Mouse (Mus musculus) adrenal gland, postnatal 25 days (tissue): ENCODE data around the gene Cacna1i. TPM values are rescaled to one million over a fixed set of nuclear protein-coding genes. Genes with fewer than 3 reads are reported as not detected.

Source experiments
- DNase-seq: peaks from one replicate; pipeline ENCODE4 v3.0.0; 2021; ENCODE audit warnings: mixed read lengths
- total RNA-seq: library from RNA; stranded (reverse); gene quantifications from 2 replicates; pipeline ENCODE4 v1.2.3, GENCODE M21; 2021

The Cacna1i gene
- total RNA-seq, 1 experiment from 2014 or later = 0.94 TPM

DNA sequence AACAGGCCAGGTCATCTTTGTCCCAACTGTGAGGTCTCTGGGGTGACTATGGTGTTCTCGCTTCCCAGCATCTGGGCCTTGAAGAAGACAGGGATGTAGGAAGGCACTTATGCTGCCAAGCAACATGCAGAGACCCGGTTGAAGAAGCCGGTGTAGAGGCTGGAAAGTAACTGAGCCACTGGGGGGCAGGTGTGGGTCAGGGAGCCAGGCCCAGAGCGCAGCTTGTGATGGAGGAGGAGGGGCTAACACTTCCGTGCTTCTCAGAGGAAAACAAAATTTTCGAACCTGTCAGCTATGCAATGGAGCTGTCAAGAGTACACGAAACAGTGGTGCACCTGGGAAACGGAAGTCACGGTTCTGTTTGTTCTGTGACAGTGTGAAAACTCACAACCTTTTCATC is 9.9 kb upstream of the Cacna1i start:
- DNase-seq = no peak

DNA sequence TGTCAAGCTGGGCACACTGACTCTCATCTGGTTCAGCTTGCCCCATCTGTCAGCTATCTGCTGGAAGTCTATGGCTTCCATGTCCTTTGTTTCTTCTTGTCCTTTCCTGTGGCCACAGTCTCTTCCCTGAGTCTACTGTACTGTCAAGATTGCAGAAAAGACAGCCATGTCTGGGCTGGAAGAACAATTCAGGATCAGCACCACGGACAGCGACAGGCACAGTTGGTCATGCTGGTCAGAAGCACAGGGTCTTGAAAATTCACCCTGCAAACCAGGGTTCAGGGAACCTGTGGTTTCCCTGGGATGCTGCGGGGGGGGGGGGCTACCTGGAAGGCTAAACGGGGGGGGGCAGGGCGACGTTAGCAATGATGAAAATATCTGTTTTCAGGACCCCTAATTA is 9.4 kb upstream of the Cacna1i start:
- DNase-seq = peak; percentile 75

DNA sequence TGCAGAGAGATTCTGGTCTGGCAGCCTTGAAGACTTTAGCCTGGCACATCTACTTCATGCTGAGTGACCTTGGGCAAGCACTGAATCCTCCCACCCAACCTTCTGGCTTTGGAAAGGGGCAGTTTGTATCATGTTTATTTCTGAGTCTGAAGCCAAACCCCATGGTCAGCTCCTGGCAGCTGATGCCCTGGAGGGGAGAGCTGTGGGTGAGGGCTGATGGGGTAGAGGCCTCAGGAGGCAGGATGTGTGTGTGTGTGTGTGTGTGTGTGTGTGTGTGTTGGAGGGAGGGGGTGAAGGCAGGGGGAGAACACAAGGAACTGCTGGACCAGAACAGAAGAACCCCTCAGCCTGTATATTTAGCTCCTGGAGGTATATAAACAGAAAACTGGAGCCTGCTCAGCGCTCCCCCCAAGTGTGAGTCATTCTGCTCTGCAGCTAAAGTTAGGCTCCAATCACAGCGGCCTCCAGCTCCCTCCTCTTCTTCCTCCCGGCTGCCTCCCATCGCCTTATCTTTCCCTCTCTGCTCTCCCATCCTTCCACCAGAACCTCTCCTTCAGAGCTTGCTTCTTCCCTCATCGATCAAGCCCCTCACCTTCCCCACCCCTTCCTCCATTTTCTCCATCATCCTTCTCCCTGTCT is 8.8 kb upstream of the Cacna1i start:
- DNase-seq = no peak

DNA sequence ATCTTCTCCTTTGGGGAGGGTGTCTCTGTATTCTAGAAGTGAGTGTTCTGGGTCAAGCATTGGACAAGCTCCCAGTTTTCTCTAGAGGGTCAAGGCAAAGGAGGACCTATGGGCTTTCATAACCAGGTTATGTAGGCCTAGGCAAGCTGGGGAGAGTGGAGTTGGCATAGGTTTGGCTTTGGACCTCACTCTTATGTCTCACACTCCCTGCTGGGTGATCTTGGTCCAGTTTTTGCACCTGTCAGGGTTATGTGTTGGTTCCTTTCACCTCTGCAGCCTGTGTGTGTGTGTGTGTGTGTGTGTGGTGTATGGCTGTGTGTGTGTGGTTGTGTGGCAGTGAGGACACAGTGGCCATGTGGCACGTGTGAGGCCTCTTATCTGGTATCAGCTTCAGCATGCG is 8.0 kb upstream of the Cacna1i start:
- DNase-seq = no peak

DNA sequence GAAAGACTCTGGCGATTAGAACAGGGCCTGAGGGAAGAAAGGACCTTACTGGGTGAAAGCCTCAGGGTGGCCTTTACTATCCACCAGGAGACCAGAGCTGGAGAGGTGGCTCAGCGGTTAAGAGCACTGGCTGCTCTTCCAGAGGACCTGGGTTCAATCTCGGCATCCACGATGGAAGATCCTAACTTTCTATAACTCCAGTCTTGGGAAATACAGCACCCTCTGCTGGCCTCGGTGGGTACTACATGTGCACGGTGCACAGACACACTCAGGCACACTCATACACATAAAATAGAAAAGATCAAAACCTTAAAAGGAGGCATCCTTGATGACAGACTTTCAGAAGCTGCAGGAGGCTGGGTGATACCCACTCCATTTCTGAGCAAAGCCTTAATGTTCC is 6.4 kb upstream of the Cacna1i start:
- DNase-seq = peak; percentile 39

DNA sequence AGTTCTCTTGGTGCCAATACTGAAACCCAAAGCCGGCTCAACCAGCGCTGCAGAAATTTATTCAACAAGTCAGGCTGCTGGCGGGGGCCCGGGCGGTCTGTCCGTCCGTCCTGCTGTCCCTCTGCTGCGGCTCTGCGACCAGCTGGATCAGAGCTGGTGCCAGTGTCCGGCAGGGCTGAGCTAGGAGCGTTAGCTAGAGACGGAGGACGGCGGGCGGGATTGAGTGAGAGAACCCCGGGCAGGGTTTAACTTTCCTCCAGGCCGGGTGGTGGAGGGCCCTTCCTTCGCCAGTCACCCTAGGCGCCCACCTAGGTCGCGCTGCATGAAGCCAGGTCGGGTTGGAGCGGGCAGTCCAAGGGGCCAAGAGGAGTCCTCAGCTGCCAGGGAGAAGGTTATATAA is 998 bp downstream of the Cacna1i start:
- peak; percentile 12 for DNase-seq

DNA sequence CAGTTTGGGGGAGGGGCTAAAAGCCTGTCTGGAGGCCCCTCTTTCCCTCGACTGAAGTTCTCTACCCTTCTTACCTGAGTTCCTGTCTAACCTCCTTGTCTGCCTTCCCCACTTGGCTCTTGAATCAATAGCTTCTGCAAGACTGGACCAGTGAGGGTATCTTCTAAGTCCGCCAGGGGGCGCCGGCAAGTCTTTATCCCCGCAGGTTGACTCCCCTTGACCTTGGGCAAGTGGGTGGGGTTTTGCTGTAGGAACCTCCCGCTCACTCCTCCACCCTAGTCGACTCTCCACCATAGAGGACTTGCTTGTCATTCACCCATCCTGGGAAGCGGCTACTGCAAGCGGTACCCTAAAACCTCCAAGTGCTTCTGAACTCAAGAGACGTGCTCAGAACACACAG is 2.4 kb downstream of the Cacna1i start:
- peak; percentile 74 for DNase-seq

DNA sequence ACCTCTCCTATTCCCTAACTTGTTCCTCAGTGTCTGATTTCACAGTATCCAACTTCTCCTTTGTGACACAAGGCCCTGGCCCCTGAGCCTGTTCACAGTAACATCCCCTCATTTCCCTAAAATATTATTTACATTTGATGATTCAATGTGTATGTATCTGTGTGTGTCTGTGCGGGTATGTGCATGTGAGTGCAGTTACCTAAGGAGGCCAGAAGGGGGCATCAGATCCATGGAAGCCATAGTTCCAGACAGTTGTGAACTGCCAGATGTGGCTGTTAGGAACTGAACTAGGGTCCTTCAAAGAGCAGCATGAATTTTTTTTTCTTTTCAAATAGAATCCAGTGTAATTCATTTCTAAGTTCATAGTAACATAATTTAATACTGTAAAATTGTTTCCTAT is 10.1 kb downstream of the Cacna1i start:
- no peak for DNase-seq

DNA sequence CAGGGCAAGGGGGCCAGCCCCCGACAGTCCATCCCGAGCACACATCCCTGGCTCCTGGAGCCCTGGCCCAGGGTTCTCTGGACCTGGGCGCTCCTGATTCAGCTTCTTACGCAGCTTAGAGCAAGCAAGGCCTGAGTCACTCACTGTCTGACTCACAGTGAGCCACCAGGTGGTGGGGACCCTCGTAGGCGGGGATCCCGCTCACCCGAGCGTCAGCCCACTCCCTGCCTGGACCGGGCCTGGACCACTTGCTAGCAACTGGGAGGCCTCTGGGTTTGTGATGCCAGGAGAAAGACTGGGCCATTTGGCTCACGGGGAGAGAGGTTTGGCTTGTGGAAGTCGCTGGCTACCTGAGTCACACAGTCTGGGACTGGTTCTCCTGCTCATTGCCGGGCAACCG is 16.7 kb downstream of the Cacna1i start:
- no peak for DNase-seq

DNA sequence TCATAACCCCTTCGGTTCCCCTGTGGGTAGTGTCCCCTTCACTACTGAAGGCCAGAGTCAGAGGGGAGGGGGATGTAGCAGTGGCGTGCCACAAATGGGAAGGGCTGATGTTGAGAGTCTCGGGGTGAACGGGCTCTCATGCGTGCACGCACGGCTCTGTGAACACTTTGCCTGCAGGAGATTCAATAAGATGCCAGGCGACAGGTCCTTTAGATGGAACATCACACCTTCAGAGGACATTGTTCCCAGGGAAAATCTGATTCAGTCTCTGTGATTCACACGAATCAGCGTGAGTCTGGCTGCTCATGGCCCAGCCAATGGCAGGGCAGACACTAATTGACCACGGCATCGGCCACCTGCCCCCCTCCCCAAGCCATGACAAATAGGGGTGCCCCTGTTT is 17.1 kb downstream of the Cacna1i start:
- no peak for DNase-seq

DNA sequence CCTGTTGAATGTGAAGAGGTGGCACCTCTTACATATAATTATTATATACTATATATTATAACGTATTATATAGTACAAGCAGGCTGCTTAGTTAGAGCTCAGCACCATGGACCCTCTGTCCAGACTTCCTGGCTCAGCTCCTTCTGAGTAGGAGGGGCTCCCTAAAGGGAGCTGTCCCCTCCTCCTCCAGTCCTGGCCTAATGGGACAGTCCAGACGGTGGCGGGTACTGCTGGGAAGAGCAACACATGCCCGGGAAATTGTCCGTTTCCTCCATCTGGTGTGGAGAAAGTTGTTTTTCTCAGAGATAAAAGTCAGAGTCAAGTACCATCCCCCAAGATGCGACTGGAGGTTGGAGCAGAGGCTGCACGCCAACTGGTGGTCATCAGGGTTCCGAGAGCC is 19.1 kb downstream of the Cacna1i start:
- DNase-seq = no peak

DNA sequence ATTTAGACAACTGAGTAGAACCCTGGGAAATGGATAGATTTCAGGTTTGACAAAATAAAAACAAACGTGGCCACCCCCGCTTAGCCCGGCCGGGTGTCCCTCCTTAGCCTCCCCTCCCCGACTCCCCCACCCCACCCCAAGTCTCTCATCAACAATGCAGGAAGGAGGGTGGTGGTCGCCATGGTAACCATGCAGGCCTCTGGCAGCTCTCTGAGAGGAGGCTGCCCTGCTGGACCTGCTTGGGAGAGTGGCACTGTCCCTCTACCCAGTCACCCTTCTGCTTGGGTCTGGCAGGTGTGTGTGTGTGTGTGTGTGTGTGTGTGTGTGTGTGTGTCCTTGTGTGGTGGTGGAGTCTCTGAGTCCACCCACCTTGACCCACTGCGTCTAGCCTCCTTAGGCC is 27.7 kb downstream of the Cacna1i start:
- no peak for DNase-seq

DNA sequence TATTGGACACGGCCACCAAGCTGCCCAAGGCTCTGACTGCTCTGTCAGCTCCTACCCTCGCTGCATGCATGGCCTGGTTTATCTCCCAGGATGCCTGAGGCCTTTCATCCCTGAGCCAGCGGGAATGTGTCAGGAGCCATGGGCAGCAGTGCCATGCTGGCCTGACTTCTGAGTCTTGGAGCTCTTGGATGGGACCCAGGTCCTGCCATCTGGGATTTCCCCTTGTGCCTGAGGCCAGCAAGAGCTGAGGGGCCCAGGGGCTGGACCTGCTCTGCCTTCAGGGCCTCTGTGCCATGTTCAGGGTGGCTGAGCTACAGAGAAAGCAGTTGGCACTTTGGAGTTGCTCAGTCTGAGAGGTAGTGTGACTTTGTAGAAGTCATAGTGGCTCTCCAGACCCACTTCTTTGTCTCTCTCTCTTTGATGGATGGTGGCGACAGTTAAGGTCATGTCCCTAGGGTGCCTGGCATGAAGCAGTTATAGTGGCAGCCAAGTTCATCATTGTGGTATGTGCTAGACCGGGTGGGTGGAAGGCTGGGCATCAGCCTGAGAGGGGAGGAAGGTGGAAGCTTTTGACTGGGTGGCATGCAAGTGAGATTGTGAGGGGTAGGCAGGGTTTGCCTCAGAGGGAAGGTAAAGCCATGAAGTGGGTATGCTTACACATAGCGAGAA is 30.1 kb downstream of the Cacna1i start:
- peak; percentile 58 for DNase-seq

DNA sequence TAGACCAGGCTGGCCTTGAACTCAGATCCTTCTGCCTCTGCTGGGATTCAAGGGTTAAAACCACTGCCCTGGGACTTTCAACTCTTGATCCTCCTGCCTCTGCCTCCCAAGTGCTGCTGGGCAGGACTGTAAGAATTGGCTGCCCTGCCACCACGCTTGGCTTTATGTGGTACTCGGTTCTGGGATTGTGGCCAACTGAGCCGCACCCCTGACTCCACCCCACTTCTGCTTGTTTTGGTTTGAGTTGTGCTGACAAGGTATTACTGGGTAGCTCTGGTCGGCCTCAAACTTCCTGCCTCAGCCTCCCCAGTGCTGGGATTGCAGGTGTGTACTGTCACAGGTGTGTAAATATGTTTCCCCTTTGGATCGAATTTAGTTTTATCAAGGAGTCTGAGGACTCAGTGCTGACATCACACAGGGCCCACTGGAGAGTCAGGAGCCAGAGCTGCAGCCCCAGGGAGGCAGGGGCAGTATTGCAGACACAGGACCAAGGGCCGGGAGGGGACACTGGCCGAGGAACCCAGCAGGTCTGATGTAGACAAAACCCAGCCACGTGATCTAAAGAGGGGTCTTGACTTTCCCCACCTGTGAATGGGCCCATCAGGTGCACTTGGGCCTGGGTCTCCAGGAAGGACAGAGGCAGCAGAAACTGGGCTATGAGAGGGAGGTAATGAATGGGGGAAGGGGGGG is 30.9 kb downstream of the Cacna1i start:
- DNase-seq = peak; percentile 23

DNA sequence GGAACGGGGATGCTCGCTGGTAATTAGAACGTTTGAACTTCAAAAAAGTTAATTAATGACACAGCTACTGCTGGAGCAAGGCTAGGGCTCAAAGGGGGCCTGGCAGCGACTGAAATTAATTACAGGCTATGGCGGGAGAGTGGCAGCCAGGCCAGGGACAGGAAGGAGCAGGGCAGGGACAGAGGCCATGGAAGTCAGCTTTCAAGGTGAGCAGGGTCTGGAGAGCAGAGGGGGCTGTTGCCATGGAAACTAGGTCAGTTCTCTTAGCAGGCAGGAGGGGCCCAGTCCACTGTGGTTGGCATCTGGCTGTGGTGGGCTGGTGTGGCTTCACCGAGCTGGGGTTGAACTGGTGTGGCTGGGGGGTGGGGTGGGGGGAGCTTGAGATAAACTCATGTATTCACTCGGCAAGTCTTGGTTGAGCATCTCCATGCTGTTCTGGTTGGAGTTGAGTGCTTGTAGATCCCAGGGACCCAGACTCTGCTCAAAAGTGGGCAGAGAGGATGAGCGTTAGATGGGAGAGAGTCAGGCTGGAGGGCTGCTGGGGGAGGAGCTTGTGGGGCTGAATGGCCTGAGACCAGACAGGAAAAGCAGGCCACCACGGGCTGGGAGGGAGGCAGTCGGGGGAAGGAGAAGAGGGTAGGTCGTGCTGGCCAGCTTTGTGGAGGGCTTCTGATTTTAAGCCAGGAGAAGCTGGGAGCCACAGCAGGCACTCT is 31.7 kb downstream of the Cacna1i start:
- DNase-seq = no peak

DNA sequence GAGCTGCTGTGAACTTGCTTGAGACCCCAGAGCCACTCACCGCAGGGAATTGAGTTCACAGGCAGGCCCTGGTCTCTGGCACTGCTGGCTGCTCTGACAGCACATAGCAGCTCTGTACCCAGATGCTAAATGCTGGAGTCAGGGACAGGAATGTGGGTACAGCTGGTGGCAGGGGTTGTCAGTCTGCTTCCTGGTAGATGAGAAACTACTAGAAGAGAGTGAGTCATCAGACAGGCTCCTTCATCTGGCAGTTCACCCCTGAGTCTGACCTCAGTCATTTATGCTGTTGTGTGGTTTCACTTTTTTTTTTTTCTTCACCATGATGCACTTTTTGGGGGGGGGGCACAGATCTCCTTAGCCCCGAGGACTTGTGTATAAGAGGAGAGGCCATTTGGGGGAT is 32.3 kb downstream of the Cacna1i start:
- no peak for DNase-seq

DNA sequence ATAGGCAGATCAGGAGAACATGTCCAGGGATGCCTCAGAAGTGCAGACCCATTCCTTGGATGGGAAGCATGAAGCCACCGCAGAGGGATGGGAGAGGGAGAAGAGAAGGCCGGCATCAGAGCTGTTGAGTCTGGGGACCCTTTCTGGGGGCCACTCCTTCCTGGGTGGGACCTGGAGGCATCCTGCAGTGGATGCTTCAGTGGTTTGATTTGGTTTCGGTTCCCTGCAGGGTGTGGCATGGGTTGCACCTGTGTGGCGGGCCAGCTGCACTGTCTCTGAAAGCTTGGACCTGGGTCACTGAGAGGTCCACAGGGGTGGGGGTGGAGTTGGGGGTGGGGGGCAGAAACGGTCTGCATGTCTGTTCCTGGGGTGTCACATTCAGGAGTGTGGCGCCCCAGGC is 32.9 kb downstream of the Cacna1i start:
- DNase-seq = no peak

DNA sequence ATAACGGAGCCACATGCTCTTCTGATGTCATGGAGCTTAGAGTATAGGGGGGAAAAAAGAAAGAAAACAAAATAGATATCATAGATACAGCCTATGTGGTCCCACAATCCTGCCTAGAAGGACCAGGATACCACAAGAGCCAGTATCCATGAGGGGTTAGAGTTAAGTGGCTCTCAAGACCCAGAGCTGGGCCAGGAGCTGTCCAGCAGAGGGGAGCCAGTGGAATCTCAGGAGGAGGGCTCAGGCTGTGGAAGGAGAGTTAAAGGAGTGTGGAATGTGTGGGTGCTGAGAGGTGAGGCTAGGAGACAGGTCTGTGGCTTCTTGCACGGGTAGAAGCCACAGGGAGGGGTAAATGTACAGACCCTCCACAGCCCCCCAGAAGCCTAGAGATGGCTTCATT is 38.2 kb downstream of the Cacna1i start:
- DNase-seq = no peak

DNA sequence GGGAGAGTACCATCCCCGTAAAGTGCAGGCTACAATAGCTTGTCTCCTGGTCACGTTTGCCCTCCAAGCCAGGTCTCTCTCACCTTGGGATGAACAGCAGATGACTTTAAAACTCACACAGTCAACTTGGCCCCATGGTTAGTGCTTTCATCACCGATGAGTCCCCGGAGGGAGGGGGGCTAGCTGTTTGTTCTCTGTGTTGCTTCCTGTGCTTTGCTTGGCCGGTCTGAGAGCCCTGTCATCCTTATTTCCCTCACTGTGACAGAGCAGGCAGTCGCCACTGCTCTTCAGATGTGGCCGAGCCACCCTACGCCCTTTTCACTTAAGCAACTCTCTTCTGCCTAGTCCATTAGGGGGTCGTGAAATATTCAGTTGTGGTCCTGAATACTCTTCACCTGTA is 38.7 kb downstream of the Cacna1i start:
- no peak for DNase-seq

DNA sequence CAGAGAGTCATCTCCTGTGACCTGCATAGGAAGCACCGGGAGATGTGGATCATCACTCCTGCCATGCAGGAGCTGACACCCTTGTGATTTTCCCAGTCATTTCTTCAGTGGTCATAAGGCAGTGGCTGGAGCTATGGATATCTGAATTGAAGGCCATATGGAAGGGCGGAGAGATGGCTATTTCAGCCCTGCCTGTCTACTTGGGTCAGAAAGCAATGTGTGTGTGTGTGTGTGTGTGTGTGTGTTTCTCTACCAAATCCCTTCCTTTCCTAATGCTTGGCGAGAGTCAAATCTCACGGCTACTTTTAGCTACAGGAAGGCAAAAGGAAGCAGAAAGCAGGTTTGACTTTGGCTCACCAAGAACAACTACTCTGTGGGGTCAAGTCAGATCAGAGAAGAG is 39.9 kb downstream of the Cacna1i start:
- no peak for DNase-seq

DNA sequence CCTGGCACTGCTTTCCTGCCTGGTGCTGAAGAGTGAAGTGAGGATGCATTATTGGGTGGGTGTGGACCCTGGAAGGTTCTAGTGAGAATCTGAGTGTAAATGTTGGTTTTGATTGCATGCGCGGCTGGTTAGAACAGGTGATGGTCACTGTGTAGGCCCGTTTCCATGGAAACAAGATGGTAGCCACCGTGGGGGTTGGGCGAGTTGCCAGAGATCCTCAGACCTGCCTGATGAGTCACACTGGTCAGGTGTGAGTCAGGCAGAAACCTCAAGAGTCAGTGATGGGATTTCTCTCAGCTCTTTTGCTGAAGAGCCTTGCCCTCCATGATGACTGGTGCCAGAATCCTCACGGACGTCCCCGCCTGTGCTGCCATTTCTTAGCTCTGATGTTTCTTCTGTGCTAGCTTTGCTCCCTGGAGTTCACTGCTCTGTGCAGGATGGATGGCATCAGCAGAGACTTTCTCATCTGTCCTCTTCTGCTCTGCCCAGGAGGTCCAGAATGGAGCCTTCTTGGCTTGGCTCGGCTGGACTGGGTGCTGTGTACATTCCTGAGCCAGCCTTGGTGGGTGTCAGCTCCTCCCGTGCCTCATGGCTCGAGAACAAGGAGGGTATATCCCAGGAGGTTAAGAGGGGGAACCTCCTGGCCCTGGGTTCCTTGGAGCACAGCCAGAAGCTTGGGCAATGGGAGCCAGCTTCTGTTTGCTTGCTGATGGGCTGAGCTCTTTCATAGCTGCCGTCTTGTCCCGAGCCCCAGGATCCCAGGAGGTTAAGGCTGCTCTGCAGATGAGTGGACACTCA is 40.9 kb downstream of the Cacna1i start:
- peak; percentile 25 for DNase-seq

DNA sequence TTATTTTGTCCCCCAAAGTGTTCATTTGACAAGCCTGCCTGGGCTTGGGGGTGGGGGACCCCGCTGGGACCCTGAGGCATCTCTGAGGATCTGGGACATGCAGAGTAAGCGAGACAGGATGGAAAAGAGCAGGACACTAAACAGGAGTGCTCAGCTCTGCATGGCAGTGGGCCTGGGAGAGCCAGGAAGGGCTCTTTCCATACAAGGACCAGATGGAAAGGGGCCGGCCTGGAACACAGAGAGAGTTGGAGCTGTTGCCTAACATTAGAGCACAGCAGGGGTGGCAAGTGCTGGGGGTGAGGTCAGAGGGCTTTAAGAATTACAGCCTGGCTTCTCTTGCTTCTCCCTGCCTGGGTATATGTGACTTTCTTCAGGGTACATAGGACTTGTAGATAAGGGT is 43.2 kb downstream of the Cacna1i start:
- no peak for DNase-seq
